Mouse (Mus musculus) splenic B cell, adult 2 months (primary cell): ENCODE measurements around the gene Gm7030.
"Not testable (repeated sequence)": the region's sequence is repeated elsewhere in the genome, so short reads cannot be mapped to it uniquely, and the experiment has no call there.

Experiments
- DNase-seq: peaks from one replicate; pipeline ENCODE4 v3.0.0-alpha.2; 2011; ENCODE audit warnings: low read depth, low spot score
- H3K27me3 ChIP-seq: 2 replicates; pipeline ENCODE4 v1.6.1; 2012; ENCODE audit warnings: mild to moderate bottlenecking, low read length, moderate library complexity, mixed read lengths; ENCODE audit not compliant: control insufficient read depth, poor library complexity, insufficient read depth, severe bottlenecking
- H3K36me3 ChIP-seq: 2 replicates; pipeline ENCODE4 v1.6.1; 2012; ENCODE audit warnings: mild to moderate bottlenecking, low read length, moderate library complexity, mixed read lengths; ENCODE audit not compliant: control insufficient read depth, poor library complexity, insufficient read depth, severe bottlenecking

The Gm7030 gene

GRCm38 (mm10) chr17:36151200-36151599 is 22.0 kb upstream of the Gm7030 start:
- H3K36me3 ChIP-seq, DNase-seq, H3K27me3 ChIP-seq: not testable (repeated sequence)

GRCm38 (mm10) chr17:36148468-36148867 is 19.2 kb upstream of the Gm7030 start:
- DNase-seq, H3K27me3 ChIP-seq, H3K36me3 ChIP-seq: not testable (repeated sequence)

- not testable (repeated sequence) for DNase-seq, H3K27me3 ChIP-seq, H3K36me3 ChIP-seq
Observed at GRCm38 (mm10) chr17:36146937-36147336, 17.7 kb upstream of the Gm7030 start.

- DNase-seq, H3K36me3 ChIP-seq: not testable (repeated sequence)
Observed at GRCm38 (mm10) chr17:36145861-36146156, 16.6 kb upstream of the Gm7030 start.

GRCm38 (mm10) chr17:36145111-36145860 is 16.1 kb upstream of the Gm7030 start:
- peak; percentile 40 for DNase-seq

More at GRCm38 (mm10) chr17:36145861-36146156, 16.6 kb upstream of the Gm7030 start:
- H3K27me3 ChIP-seq, result not testable (repeated sequence)

GRCm38 (mm10) chr17:36136299-36136848 is 7.1 kb upstream of the Gm7030 start:
- not testable (repeated sequence) for DNase-seq, H3K27me3 ChIP-seq, H3K36me3 ChIP-seq

More at GRCm38 (mm10) chr17:36145111-36145860, 16.1 kb upstream of the Gm7030 start:
- no peaks in the 10 kb centered on the region for H3K36me3 ChIP-seq
- peaks cover 2% of the 10 kb centered on the region for H3K27me3 ChIP-seq

GRCm38 (mm10) chr17:36135421-36136231 is 6.4 kb upstream of the Gm7030 start:
- peak; percentile 56 for DNase-seq
- H3K27me3 ChIP-seq, H3K36me3 ChIP-seq: not testable (repeated sequence)

- peak; percentile 37 for DNase-seq
- no peaks in the 10 kb centered on the region for H3K36me3 ChIP-seq
- no peaks in the 10 kb centered on the region for H3K27me3 ChIP-seq
Observed at GRCm38 (mm10) chr17:36131516-36132265, 2.5 kb upstream of the Gm7030 start.

GRCm38 (mm10) chr17:36128525-36128924 is 700 bp downstream of the Gm7030 start:
- not testable (repeated sequence) for H3K27me3 ChIP-seq

GRCm38 (mm10) chr17:36124111-36124510 is 5.1 kb downstream of the Gm7030 start:
- H3K27me3 ChIP-seq, DNase-seq, H3K36me3 ChIP-seq: not testable (repeated sequence)

More at GRCm38 (mm10) chr17:36128525-36128924, 700 bp downstream of the Gm7030 start:
- DNase-seq, H3K36me3 ChIP-seq: not testable (repeated sequence)

- DNase-seq, result peak; percentile 95
- H3K27me3 ChIP-seq, H3K36me3 ChIP-seq: not testable (repeated sequence)
Observed at GRCm38 (mm10) chr17:36121352-36122020, 7.7 kb downstream of the Gm7030 start, which contains the start of gene Gm19684. Gene Gm19684, plus strand, starts transcription at chr17:36121678.

- not testable (repeated sequence) for DNase-seq, H3K27me3 ChIP-seq, H3K36me3 ChIP-seq
Observed at GRCm38 (mm10) chr17:36120839-36121238, 8.4 kb downstream of the Gm7030 start.

GRCm38 (mm10) chr17:36116545-36116944 is 12.7 kb downstream of the Gm7030 start:
- DNase-seq, H3K27me3 ChIP-seq, H3K36me3 ChIP-seq: not testable (repeated sequence)

- not testable (repeated sequence) for H3K36me3 ChIP-seq, H3K27me3 ChIP-seq
- peak; percentile 76 for DNase-seq
Observed at GRCm38 (mm10) chr17:36113979-36114593, 15.1 kb downstream of the Gm7030 start.
